Mouse (Mus musculus): ENCODE data around the gene Tdrd1. TPM values are rescaled to one million over a fixed set of nuclear protein-coding genes. Genes with fewer than 3 reads are reported as not detected.
"Not testable (repeated sequence)": the region's sequence is repeated elsewhere in the genome, so short reads cannot be mapped to it uniquely, and the experiment has no call there.

The Tdrd1 gene
- not detected in 2 replicates for total RNA-seq (2014; fragmentation: Nextera tagmentation)
- total RNA-seq (2017) = not detected in 2 replicates

- ATAC-seq (replicated peaks; ENCODE audit: low FRiP score, low TSS enrichment, poor library complexity, severe bottlenecking) = no peak
These were observed at the start of gene Tdrd1 for GRCm38 (mm10) chr19:56826047-56826631. Tdrd1 (plus strand) TSS chr19:56826209.

- ATAC-seq (replicated peaks; ENCODE audit: low FRiP score, low TSS enrichment, poor library complexity, severe bottlenecking) = peak; percentile 71
These were observed 49.2 kb upstream of the Tdrd1 start for GRCm38 (mm10) chr19:56776719-56777382.

- ATAC-seq (replicated peaks; ENCODE audit: low FRiP score, low TSS enrichment, poor library complexity, severe bottlenecking) = not testable (repeated sequence)
These were observed 47.5 kb upstream of the Tdrd1 start for GRCm38 (mm10) chr19:56778532-56778931.

GRCm38 (mm10) chr19:56787911-56788310 is 38.1 kb upstream of the Tdrd1 start:
- no peak for ATAC-seq (replicated peaks; ENCODE audit: low FRiP score, low TSS enrichment, poor library complexity, severe bottlenecking)

- ATAC-seq (replicated peaks; ENCODE audit: low FRiP score, low TSS enrichment, poor library complexity, severe bottlenecking) = no peak
These were observed 37.1 kb upstream of the Tdrd1 start for GRCm38 (mm10) chr19:56788952-56789351.

GRCm38 (mm10) chr19:56797376-56797775 is 28.6 kb upstream of the Tdrd1 start:
- no peak for ATAC-seq (replicated peaks; ENCODE audit: low FRiP score, low TSS enrichment, poor library complexity, severe bottlenecking)

- ATAC-seq (replicated peaks; ENCODE audit: low FRiP score, low TSS enrichment, poor library complexity, severe bottlenecking) = peak; percentile 85
These were observed 25.8 kb upstream of the Tdrd1 start for GRCm38 (mm10) chr19:56800226-56800625.

GRCm38 (mm10) chr19:56800930-56801655 is 24.9 kb upstream of the Tdrd1 start:
- ATAC-seq (replicated peaks; ENCODE audit: low FRiP score, low TSS enrichment, poor library complexity, severe bottlenecking) = peak; percentile 27; the same call in 1 of the 2 replicates

- ATAC-seq (replicated peaks; ENCODE audit: low FRiP score, low TSS enrichment, poor library complexity, severe bottlenecking) = peak; percentile 85
These were observed 24.2 kb upstream of the Tdrd1 start for GRCm38 (mm10) chr19:56801656-56802351.

GRCm38 (mm10) chr19:56802352-56802746 is 23.7 kb upstream of the Tdrd1 start:
- ATAC-seq (replicated peaks; ENCODE audit: low FRiP score, low TSS enrichment, poor library complexity, severe bottlenecking) = no peak

GRCm38 (mm10) chr19:56805366-56805765 is 20.6 kb upstream of the Tdrd1 start:
- ATAC-seq (replicated peaks; ENCODE audit: low FRiP score, low TSS enrichment, poor library complexity, severe bottlenecking) = no peak

GRCm38 (mm10) chr19:56807122-56807521 is 18.9 kb upstream of the Tdrd1 start:
- no peak for ATAC-seq (replicated peaks; ENCODE audit: low FRiP score, low TSS enrichment, poor library complexity, severe bottlenecking)

- no peak for ATAC-seq (replicated peaks; ENCODE audit: low FRiP score, low TSS enrichment, poor library complexity, severe bottlenecking)
These were observed 17.2 kb upstream of the Tdrd1 start for GRCm38 (mm10) chr19:56808771-56809170.

GRCm38 (mm10) chr19:56810641-56811146 is 15.3 kb upstream of the Tdrd1 start:
- ATAC-seq (replicated peaks; ENCODE audit: low FRiP score, low TSS enrichment, poor library complexity, severe bottlenecking) = no peak

GRCm38 (mm10) chr19:56811590-56811989 is 14.4 kb upstream of the Tdrd1 start:
- ATAC-seq (replicated peaks; ENCODE audit: low FRiP score, low TSS enrichment, poor library complexity, severe bottlenecking) = peak; percentile 98

GRCm38 (mm10) chr19:56813360-56813759 is 12.6 kb upstream of the Tdrd1 start:
- ATAC-seq (replicated peaks; ENCODE audit: low FRiP score, low TSS enrichment, poor library complexity, severe bottlenecking) = no peak

- ATAC-seq (replicated peaks; ENCODE audit: low FRiP score, low TSS enrichment, poor library complexity, severe bottlenecking) = no peak
These were observed 8.0 kb upstream of the Tdrd1 start for GRCm38 (mm10) chr19:56817851-56818526.

GRCm38 (mm10) chr19:56821040-56821797 is 4.8 kb upstream of the Tdrd1 start:
- ATAC-seq (replicated peaks; ENCODE audit: low FRiP score, low TSS enrichment, poor library complexity, severe bottlenecking) = no peak
